Mouse (Mus musculus) heart, adult 18-20 months (tissue): ENCODE results near the gene Wbp2nl. TPM values are rescaled to one million over a fixed set of nuclear protein-coding genes. Genes with fewer than 3 reads are reported as not detected.
"Not testable (repeated sequence)": the region's sequence is repeated elsewhere in the genome, so short reads cannot be mapped to it uniquely, and the experiment has no call there.

Experiments
- DNase-seq, 2 experiments: peaks; one replicate each; pipeline ENCODE4 v3.0.0; 2021 to 2022; ENCODE audit warnings: mixed read lengths in 1 of 2
- total RNA-seq, 2 experiments: library from RNA; stranded (reverse); gene quantifications; 2 replicates each; pipeline ENCODE4 v1.2.3; 2021

Gene Wbp2nl
- total RNA-seq, 2 experiments from 2014 or later: not detected

- no peak for DNase-seq
Measured at GRCm38 (mm10) chr15:82348258-82348998, 49.7 kb downstream of the Wbp2nl start.

DNA sequence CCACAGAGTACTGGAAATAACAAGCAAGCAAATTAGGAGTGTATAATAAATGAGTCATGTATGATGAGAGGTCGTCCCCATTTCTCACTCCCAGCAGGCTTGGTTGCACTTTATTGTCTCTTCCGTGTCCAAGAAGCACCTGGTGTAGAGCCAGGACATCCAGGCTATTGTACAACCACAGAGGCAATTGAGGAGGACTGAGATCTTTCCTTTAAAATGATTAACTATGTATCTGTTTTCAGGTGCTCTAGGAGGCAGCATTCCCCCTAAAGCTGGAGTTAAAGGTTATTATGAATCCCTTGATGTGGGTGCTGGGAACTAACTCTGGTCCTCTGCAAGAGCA lies 50.2 kb downstream of the Wbp2nl start:
- DNase-seq: no peak

DNA sequence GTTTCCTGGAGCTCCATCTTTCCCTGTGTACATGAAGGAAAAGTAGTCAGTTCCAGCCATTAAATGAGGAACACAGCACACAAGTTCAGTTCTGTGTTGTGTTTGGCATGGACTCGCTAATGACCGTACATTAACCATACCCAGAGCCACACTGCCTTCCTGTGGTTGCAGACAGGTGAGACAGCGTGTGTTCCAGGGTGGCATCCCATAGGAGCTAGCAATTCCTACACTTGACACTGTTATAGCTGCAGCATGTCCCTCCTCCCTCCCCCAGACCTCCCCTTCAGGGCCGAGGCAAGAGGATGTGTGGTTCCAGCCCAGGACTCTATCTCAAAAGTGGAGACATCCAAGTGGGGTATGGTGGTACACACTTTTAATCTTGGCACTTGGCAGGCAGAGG lies 51.6 kb downstream of the Wbp2nl start:
- DNase-seq: no peak

DNA sequence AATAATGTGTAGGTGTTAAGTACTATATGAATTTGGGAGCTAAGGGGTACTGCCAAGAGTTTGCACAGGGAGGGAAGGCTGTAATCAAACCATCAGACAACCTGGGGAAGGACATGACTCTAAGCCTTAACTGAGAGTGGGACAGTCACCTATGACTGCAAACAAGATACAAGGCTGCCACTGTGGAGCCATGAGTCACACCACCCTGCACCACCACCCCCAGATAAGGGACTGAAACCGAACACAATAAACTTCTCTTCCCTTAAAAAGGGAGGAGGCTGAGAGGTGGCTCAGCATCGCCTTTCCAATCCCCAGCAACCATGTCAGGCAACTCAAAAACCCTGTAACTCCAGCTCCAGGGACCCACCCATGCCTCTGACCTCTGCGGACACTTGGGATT lies 52.7 kb downstream of the Wbp2nl start:
- DNase-seq: no peak

DNA sequence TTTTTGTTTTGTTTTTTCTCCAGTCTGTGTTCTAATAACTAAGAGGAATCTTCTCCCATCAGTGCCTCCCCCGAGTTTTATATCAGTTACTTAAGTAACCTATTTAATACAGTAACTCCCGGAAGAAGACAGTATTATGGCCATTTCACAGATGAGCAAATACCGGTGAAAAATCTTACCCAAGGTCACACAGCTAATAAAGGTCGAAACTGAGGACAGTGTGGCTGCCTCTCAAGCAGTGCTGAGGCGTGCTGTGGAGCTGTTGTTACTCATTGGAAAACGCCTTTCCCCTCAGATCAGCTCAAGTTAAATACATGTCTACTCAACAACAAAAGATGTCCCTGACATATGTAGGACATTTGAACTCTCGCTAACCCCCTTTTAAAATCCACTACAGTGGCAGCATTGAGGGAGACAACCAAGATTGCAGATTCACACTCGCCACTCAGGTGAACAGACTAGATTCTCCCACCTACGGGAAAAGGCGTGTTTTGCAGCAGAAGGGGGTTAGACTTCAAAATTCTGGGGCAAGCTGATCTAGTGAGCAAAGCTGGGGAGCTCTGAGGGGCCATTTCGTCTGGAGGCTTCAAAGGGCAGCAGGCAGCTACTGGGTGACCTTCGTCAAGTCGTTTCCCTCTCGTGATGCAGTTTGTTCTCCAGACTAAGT lies 54.5 kb downstream of the Wbp2nl start:
- DNase-seq: peak in 1 of 2 experiments; percentile 48

- DNase-seq: no peak
Measured at GRCm38 (mm10) chr15:82353745-82354113, 55.0 kb downstream of the Wbp2nl start.

GRCm38 (mm10) chr15:82354126-82354945 lies 55.6 kb downstream of the Wbp2nl start, which contains the start of gene Ndufa6:
TSS of gene Ndufa6 (minus strand) at chr15:82354322.
- peak; percentile 97 to 99 for DNase-seq

DNA sequence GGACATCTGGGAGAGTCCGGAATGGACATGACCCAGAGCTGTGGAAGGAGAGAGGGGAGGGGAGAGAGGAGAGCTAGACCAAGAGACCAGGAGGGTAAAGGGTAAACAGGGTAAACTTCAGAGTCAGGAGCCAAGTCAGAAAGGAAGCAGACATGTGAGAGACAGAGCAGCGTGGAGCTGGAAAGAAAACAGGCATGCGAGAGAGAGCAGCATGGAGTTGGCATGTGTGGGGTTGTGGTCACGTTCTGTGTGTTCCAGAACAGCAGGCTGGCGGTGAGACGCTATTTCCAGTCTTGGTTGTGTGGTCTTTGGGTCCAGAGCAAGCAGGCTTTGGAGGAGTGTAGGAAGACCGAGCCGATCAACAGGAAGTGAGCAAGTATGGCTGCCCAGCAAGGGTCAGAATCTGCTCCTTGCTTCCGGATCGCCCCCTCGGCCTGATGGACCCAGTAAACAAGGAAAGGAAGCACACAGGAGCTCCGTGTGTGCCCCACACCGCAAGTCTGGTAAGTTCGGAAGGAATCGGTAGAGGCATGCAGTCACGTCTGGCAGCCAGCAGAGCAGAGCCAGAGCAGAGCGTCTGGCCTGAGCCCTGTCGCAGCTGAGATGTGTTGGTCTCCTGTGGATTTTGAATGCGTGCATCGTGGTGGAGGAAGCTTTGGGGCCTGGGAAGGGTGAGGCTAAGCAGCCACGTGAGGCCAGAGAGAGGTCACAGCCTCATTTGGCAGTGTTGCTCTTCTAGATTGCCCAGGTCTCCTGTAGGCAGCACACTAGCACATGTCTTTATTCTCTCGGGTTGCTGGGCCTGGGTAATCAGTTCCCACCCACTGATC lies 59.9 kb downstream of the Wbp2nl start:
- peak; percentile 55 to 64 for DNase-seq

- DNase-seq: no peak
Measured at GRCm38 (mm10) chr15:82361459-82362018, 62.8 kb downstream of the Wbp2nl start.

DNA sequence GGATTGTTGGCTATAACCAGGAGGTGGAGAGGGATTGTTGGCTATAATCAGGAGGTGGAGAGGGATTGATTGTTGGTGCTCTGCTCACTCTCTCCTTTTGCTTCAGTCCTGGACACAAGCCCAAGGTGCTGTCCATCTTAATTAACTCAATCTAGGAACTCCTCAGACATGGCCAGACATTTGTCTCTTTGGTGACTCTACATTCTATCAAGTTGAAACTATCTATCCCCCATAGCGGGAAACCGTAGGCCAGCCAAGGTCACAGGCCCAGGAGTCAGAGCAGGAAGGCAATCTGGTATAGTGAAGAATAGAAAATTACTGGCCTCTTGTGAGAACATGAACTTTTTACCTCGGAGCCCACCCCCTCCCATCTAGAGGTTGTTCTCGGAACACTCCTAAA lies 63.5 kb downstream of the Wbp2nl start:
- peak in 1 of 2 experiments; percentile 36 for DNase-seq

DNA sequence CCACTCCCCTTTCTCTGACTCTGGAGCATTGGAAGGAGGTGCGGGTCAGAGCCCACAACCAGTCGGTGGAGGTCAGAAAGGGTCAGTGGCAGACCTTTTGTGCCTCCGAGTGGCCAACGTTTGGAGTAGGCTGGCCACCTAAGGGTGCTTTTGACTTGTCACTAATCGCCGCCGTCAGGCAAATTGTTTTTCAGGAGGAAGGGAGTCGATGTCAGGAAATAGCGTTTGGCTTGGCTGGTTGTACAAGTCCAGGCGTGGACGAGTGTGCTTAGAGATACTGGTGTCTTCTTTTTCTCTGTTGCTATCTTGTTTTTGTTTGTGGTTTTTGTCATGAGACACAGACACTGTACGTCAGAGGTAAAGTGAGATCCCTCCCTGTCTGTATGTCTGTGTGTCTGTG lies 65.0 kb downstream of the Wbp2nl start:
- DNase-seq: not testable (repeated sequence)

Other genes starting within 250 kb of the Wbp2nl start
- not detected for gene 4930407I10Rik, start 239.8 kb upstream of the Wbp2nl start, total RNA-seq
- gene Mei1, start 229.0 kb upstream of the Wbp2nl start, total RNA-seq: not detected
- 1 to 10 TPM; 4.0 to 4.4 TPM for gene Ccdc134, start 171.0 kb upstream of the Wbp2nl start, total RNA-seq
- gene Srebf2, start 151.8 kb upstream of the Wbp2nl start, total RNA-seq: 10 to 100 TPM; 18.2 to 22.1 TPM
- under 1 TPM in 1 of 2 experiments, not detected in 1; 0.21 TPM for gene Shisa8, start 86.1 kb upstream of the Wbp2nl start, total RNA-seq
- gene Tnfrsf13c, start 74.6 kb upstream of the Wbp2nl start, total RNA-seq: 1 to 10 TPM in 1 of 2 experiments, under 1 TPM in 1; 0.35 to 2.2 TPM
- gene Cenpm, start 54.2 kb upstream of the Wbp2nl start, total RNA-seq: under 1 TPM; 0.42 to 0.46 TPM
- gene 1500009C09Rik, start 46.6 kb upstream of the Wbp2nl start, total RNA-seq: not detected
- gene Sept3, start 24.1 kb upstream of the Wbp2nl start, total RNA-seq: 1 to 10 TPM in 1 of 2 experiments, under 1 TPM in 1; 0.62 to 1.1 TPM
- 10 to 100 TPM; 25.4 to 32.2 TPM for gene Naga, start 40.0 kb downstream of the Wbp2nl start, total RNA-seq
- under 1 TPM; 0.72 to 0.75 TPM for gene Pheta2, start 40.0 kb downstream of the Wbp2nl start, total RNA-seq
- 100 to 1,000 TPM; 185 to 222 TPM for gene Smdt1, start 40.0 kb downstream of the Wbp2nl start, total RNA-seq
- 100 to 1,000 TPM; 750 to 751 TPM for gene Ndufa6, start 55.4 kb downstream of the Wbp2nl start, total RNA-seq
- gene Cyp2d22, start 81.3 kb downstream of the Wbp2nl start, total RNA-seq: 10 to 100 TPM; 25.8 to 30.1 TPM
- gene Cyp2d11, start 95.1 kb downstream of the Wbp2nl start, total RNA-seq: not detected
- not detected for gene Cyp2d10, start 108.2 kb downstream of the Wbp2nl start, total RNA-seq
- gene Cyp2d9, start 134.5 kb downstream of the Wbp2nl start, total RNA-seq: not detected